Mouse (Mus musculus) stomach, embryonic 14.5 days (tissue): ENCODE results near the gene Vdac1. TPM values are rescaled to one million over a fixed set of nuclear protein-coding genes. Genes with fewer than 3 reads are reported as not detected.

Experiments
- ATAC-seq: fragments of 200-750 bp; cut with Nextera tagmentation; 2 replicates; pipeline ENCODE4 v1.8.0; 2017; ENCODE audit warnings: low read depth, moderate TSS enrichment; ENCODE audit not compliant: insufficient number of reproducible peaks, insufficient read depth, low FRiP score
- H3K27ac ChIP-seq: fragments of 300-500 bp; sonication (generic); 2 replicates; pipeline ENCODE4 v1.5.1; 2014; ENCODE audit warnings: mild to moderate bottlenecking, low read length, moderate library complexity, mixed read lengths
- H3K27me3 ChIP-seq: fragments of 300-500 bp; sonication (generic); 2 replicates; pipeline ENCODE4 v1.6.1; 2014; ENCODE audit warnings: low read length, control low read depth, mixed read lengths; ENCODE audit not compliant: control insufficient read depth, insufficient read depth
- H3K36me3 ChIP-seq: fragments of 300-500 bp; sonication (generic); 2 replicates; pipeline ENCODE4 v1.6.1; 2014; ENCODE audit warnings: mild to moderate bottlenecking, control low read depth, low read length, moderate library complexity, mixed read lengths; ENCODE audit not compliant: control insufficient read depth, insufficient read depth
- H3K4me1 ChIP-seq: fragments of 300-500 bp; sonication (generic); 2 replicates; pipeline ENCODE4 v1.6.1; 2014; ENCODE audit warnings: low read length, control low read depth, mixed read lengths; ENCODE audit not compliant: control insufficient read depth, insufficient read depth
- H3K4me2 ChIP-seq: fragments of 300-500 bp; sonication (generic); replicated peaks from 2 replicates; pipeline ENCODE4 v1.6.1; 2014; ENCODE audit warnings: low read depth, low read length, control low read depth
- H3K4me3 ChIP-seq: fragments of 300-500 bp; sonication (generic); 2 replicates; pipeline ENCODE4 v1.5.1; 2014; ENCODE audit warnings: low read depth, low read length, control low read depth
- H3K9ac ChIP-seq: fragments of 300-500 bp; sonication (generic); replicated peaks from 2 replicates; pipeline ENCODE4 v1.6.1; 2014; ENCODE audit warnings: low read depth, mild to moderate bottlenecking, control low read depth, low read length, moderate library complexity, mixed read lengths
- H3K9me3 ChIP-seq: fragments of 300-500 bp; sonication (generic); 2 replicates; pipeline ENCODE4 v1.6.1; 2016; ENCODE audit warnings: low read depth, low read length, control low read depth; ENCODE audit not compliant: control insufficient read depth
- WGBS: fragments of 180-500 bp; shearing (Covaris S2); extraction: QIAGEN DNeasy Blood & Tissue Kit; methylation state at CpG from one replicate; pipeline ENCODE4 v1.1.7; 2014; 5-methylcytosine and 5-hydroxymethylcytosine counted together
- polyA plus RNA-seq: library from polyadenylated mRNA; unstranded; fragments of >200 nt; fragmentation: Nextera tagmentation; extraction: Ambion mirVana; gene quantifications from 2 replicates; pipeline ENCODE4 v1.2.1, GENCODE M21; 2014

Vdac1 gene
- polyA plus RNA-seq, result 202 and 210 TPM in 2 replicates

DNA sequence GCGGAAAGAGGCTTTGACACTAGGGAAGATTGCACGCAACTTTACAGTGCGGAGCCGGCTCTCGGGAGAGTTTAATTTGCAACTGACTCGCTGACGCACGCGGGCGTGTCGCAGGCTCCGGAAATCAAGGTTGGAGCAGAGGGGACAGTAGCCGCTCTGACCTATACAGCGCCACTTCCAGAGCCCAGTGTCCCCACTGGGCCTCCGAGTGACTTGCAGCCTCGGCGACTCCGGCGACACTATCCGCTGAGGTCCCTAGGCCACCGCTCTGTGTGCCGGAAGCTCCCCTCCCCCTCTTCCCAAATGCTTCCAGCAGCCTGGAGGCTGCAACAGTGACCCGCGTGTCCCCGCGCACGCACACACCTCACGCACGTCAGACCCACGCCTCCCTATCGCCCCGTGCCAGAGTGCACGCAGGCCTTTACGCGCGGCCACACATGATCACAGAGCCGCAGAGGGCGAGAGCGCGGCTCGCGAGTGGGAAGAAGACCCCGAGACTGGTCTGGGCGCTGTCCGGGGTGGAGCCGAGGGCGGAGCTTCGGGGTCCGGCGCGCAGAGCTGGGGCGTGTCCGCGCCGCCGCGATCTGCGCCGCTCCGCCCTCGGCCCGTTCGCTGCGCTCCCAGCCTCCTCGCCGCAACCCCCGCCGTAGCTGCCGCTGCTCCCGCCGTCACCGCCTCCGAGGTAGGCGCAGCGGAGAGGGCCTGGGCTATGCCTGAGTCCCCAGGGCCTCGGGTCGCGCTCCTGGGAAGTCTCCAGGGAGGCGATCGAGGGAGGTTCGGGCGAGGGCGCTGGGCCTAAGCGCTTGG lies at the start of gene Vdac1:
TSS of gene Vdac1 (plus strand) at position 390 of the 807 bp plus-strand sequence.
- under 1% methylated on average over 79 of the region's 84 CpGs for WGBS
- Histone ChIP-seq H3K9me3 (no peaks in the 10 kb centered on the region), H3K4me2 (peak within 1 kb of the TSS; percentile 86), H3K9ac (peak within 1 kb of the TSS; percentile 95), H3K27me3 (no peaks in the 10 kb centered on the region), H3K4me1 (peaks cover 44% of the 10 kb centered on the region), H3K36me3 (no peaks in the 10 kb centered on the region), H3K4me3 (peak within 1 kb of the TSS; percentile 93), H3K27ac (peak within 1 kb of the TSS; percentile 85)
- peak; percentile 89 for ATAC-seq

DNA sequence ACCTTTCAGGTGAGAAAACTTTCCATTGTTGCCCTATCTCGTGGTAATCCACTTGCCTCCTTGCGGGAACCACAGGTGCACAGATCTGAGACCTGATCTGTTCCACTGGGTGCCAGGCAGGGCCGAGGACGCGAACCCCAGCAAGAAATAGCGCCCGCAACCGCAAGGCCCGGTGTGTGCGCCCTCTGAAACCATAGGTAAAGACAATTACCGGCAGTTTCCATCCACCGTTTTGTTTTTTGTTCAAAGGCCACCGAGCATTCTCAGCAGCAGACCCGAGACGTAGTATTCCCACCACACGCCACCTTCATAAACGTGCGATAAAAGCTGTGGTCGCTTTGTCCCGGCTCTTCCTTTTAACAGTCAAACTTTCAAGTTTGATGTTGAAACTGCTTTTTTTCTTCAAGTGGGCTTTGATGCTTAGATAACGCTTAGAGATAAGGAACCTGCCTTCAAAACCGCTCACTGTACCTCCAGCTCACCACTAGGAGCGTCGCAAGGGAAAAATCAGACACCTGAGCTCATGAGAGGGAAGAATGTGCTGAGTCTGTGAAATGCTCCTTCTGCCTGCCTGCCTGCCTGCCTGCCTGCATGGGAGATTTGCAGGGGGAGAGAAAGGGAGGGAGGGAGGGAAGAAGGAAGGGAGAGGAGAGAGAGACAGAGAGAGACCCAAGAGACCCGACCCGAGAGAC lies 46.4 kb upstream of the Vdac1 start:
- H3K36me3 ChIP-seq, result no peaks in the 10 kb centered on the region
- 0 out of 2 replicates have a peak, but pooled peaks have one; percentile 42 for ATAC-seq
- no peak overlapping the region for H3K4me2 ChIP-seq
- 13% methylated on average over 26 of the region's 26 CpGs for WGBS
- H3K27me3 ChIP-seq, result no peaks in the 10 kb centered on the region
- no peak overlapping the region; the same call in 1 of the 2 replicates for H3K9ac ChIP-seq
- no peaks in the 10 kb centered on the region for H3K4me1 ChIP-seq
- no peak overlapping the region for H3K27ac ChIP-seq
- no peak overlapping the region for H3K4me3 ChIP-seq
- no peaks in the 10 kb centered on the region for H3K9me3 ChIP-seq

DNA sequence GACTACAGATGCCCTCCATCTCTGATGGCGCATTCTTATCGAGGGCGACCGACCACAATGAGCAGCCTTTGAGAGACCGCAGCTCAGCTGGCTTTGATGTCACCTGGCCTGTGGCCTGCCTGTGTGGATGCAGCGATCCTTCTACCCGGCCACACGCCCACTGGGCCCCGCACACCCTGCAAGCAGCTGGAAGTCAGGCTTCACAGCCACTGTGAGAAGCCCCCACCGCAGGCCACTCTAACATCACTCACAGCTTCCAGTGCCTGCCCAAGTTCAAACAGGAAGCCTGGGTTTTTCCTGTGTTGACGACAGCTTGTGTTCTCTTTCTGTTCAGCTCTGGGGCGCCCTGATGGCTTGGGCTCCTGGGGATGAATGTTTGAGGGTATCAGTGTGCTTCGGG lies 42.2 kb upstream of the Vdac1 start:
- no peak overlapping the region for H3K4me3 ChIP-seq
- no peaks in the 10 kb centered on the region for H3K4me1 ChIP-seq
- no peak overlapping the region for H3K9ac ChIP-seq
- H3K27me3 ChIP-seq, result no peaks in the 10 kb centered on the region
- H3K9me3 ChIP-seq, result no peaks in the 10 kb centered on the region
- no peaks in the 10 kb centered on the region for H3K36me3 ChIP-seq
- no peak overlapping the region for H3K27ac ChIP-seq
- H3K4me2 ChIP-seq, result no peak overlapping the region
- 61% methylated on average over 13 of the region's 13 CpGs for WGBS
- ATAC-seq, result no peak

DNA sequence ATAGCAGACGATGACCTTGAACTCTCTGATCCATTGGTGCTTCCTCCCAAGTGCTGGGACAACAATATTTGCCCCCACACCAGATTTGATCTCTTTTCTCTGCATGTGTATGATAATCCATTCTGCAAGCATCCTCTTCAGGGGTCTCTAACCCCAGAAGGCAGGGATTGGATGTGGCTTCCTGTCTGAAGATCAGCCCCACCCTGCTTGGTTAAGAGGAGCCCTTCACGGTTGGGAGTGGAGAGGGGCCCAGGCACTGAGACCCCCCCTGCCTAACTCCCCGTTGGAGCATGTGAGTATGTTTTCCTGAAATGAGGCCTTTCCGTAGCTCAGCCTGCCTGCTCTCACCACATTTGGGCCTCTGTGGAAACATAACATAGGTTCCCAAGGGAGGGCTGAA lies 41.0 kb upstream of the Vdac1 start:
- H3K9me3 ChIP-seq, result no peaks in the 10 kb centered on the region
- ATAC-seq, result no peak
- no peaks in the 10 kb centered on the region for H3K4me1 ChIP-seq
- no peak overlapping the region for H3K4me2 ChIP-seq
- no peaks in the 10 kb centered on the region for H3K27me3 ChIP-seq
- 59% methylated on average over 4 of the region's 4 CpGs for WGBS
- H3K9ac ChIP-seq, result no peak overlapping the region
- H3K36me3 ChIP-seq, result no peaks in the 10 kb centered on the region
- H3K27ac ChIP-seq, result no peak overlapping the region
- no peak overlapping the region for H3K4me3 ChIP-seq

DNA sequence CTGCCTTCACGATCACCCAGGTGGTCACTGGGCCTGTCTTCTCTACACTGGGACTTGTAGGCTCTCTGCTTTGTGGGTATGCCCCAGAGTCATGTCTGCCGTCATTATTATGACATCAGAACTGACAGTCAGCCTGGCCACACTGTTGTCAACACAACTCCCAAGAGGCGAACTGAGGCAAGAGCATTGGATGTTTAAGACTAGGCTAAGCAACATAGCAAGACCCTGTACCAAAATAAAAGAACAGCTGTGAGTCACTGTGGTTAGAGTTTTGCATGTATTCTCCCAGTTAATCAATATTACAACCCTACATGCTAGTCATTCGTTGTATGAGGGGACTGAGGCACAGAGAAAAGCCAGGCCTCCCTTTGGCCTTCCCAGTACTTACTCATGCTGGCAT lies 40.1 kb upstream of the Vdac1 start:
- WGBS, result 87% methylated on average over 4 of the region's 4 CpGs
- H3K4me3 ChIP-seq, result no peak overlapping the region
- no peak overlapping the region for H3K9ac ChIP-seq
- H3K4me2 ChIP-seq, result no peak overlapping the region
- no peaks in the 10 kb centered on the region for H3K9me3 ChIP-seq
- no peaks in the 10 kb centered on the region for H3K36me3 ChIP-seq
- no peaks in the 10 kb centered on the region for H3K4me1 ChIP-seq
- ATAC-seq, result no peak
- H3K27ac ChIP-seq, result no peak overlapping the region
- H3K27me3 ChIP-seq, result no peaks in the 10 kb centered on the region

DNA sequence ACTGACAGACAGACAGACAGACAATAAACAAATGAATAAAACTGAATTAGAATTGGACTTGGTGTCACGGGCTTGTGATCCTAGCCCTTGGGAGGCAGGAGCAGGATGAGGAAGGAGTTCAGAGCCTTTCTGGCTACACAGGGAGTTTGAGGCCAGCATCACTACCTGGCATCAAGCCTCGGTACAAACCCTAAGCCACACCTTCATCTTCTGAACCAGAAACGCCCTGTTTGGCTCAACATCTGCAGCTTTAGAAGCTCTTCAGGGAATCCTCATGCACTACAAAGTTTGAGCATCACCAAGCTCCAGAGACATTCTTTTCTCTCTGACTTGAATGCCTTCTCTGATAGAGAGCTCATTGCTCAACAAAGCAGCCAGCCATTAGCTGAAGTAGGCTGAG lies 39.1 kb upstream of the Vdac1 start:
- Histone ChIP-seq H3K36me3 (no peaks in the 10 kb centered on the region), H3K9ac (no peak overlapping the region), H3K4me3 (no peak overlapping the region), H3K4me2 (no peak overlapping the region), H3K9me3 (no peaks in the 10 kb centered on the region), H3K27me3 (no peaks in the 10 kb centered on the region), H3K4me1 (no peaks in the 10 kb centered on the region), H3K27ac (no peak overlapping the region)
- 62% methylated on average over 3 of the region's 3 CpGs for WGBS
- no peak for ATAC-seq

DNA sequence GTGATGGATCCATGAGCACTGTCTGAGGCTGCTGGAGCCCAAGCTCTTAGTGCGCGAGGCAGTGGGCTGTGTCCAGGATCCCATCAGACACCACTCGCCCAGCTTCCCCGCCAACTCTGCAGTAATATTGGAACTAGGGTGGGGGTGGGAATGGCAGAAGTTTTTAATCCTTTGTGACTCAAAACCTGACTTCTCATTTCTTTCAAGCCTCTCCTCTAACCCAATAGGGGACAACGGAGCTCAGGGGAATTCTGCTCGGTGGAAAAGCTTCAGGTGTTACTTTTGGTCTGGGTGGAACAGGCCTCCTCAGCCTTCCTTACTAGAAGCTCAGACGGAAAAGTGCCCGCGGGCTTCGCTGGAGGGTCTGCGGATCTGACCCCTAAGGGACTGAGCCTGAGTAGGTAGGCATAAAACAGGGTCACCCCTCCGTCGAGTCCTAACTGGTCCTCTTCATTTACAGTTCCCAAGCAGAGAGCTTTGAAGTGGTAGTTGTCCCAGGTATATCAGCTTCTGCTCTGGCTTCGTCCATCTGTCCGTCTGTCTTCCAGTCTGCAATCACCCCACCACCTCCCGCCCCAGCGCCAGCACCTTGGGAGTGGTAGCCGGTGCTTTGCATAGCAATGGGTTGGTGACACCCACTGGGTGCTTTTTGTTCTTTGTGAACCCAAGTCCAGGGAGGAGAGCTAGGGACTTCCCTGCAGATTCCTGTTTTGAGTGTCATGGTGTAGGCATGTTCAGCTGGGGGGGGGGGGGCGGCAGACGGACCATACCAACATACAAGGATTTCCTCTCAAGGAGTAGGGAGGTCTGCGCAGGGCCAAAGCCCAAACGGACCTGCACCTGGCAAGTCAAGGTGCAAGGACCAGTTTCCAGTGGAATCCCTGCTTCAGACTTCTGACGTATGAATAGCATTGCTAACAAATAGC lies 36.0 kb upstream of the Vdac1 start:
- no peaks in the 10 kb centered on the region for H3K4me1 ChIP-seq
- H3K4me3 ChIP-seq, result no peak overlapping the region
- H3K27me3 ChIP-seq, result no peaks in the 10 kb centered on the region
- WGBS, result 60% methylated on average over 23 of the region's 23 CpGs
- H3K9me3 ChIP-seq, result no peaks in the 10 kb centered on the region
- no peak overlapping the region for H3K4me2 ChIP-seq
- no peak for ATAC-seq
- no peaks in the 10 kb centered on the region for H3K36me3 ChIP-seq
- H3K9ac ChIP-seq, result no peak overlapping the region
- no peak overlapping the region for H3K27ac ChIP-seq

DNA sequence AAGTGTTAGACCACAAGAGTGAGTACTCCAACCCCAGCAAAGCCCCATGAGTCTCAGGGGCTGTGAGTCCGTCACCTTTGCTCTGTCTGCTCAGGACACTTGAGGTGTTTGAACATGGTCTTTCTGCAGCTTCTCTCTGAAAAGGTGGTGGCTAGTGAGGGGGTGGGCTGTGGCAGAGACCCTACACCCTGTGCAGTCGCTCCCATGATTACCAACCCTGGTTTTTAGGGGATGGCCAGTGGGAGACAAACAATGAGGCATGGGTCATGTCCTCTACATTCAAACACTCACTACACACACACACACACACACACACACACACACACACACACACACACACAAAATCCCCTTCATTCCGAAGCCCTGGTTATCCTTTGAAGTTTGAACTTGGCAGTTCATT lies 33.3 kb upstream of the Vdac1 start:
- no peaks in the 10 kb centered on the region for H3K36me3 ChIP-seq
- WGBS, result 53% methylated on average over 3 of the region's 3 CpGs
- H3K27me3 ChIP-seq, result no peaks in the 10 kb centered on the region
- no peaks in the 10 kb centered on the region for H3K4me1 ChIP-seq
- H3K9me3 ChIP-seq, result no peaks in the 10 kb centered on the region
- H3K9ac ChIP-seq, result no peak overlapping the region
- no peak overlapping the region for H3K27ac ChIP-seq
- ATAC-seq, result no peak
- H3K4me3 ChIP-seq, result no peak overlapping the region
- no peak overlapping the region for H3K4me2 ChIP-seq
